ENCODE assay signal across 25 mouse cellular contexts in genomic region chr2:25767764-25768163, GRCm38 (mm10). TPM values are rescaled to one million over a fixed set of nuclear protein-coding genes. Genes with fewer than 3 reads are reported as not detected.
"Had no signal": no experiment of that assay in that cellular context is flagged by ENCODE, and none has a peak within 500 bp of the region (broad histone marks: within the 10 kb centered on the region; RNA-seq: fewer than 3 reads in every experiment).

No protein-coding gene starts in this region.

- DNase-seq: retina, postnatal 1 day; right cerebral cortex, adult 18-20 months; right cerebral cortex, postnatal 14 days; right cerebral cortex, postnatal 25 days; right cerebral cortex, postnatal 4 days; spleen, adult 18-20 months; thymus, adult 18-20 months; thymus, adult 2 months; thymus, postnatal 14 days; thymus, postnatal 25 days; thymus, postnatal 36 days; thymus, postnatal 4 days had no signal

- H3K4me1 ChIP-seq: neural tube, embryonic 13.5 days; neural tube, embryonic 15.5 days; stomach, embryonic 15.5 days had no signal

- H3K9me3 ChIP-seq: neural tube, embryonic 13.5 days; neural tube, embryonic 15.5 days; stomach, embryonic 15.5 days had no signal

- H3K4me3 ChIP-seq: neural tube, embryonic 13.5 days; neural tube, embryonic 15.5 days; stomach, embryonic 15.5 days had no signal

- H3K36me3 ChIP-seq: neural tube, embryonic 13.5 days; neural tube, embryonic 15.5 days; stomach, embryonic 15.5 days had no signal

- H3K4me2 ChIP-seq: neural tube, embryonic 13.5 days; neural tube, embryonic 15.5 days; stomach, embryonic 15.5 days had no signal

- H3K9ac ChIP-seq: neural tube, embryonic 13.5 days; neural tube, embryonic 15.5 days; stomach, embryonic 15.5 days had no signal

- H3K27ac ChIP-seq: neural tube, embryonic 13.5 days; neural tube, embryonic 15.5 days; stomach, embryonic 15.5 days; stomach, postnatal 0 days had no signal

- H3K27me3 ChIP-seq: neural tube, embryonic 13.5 days; neural tube, embryonic 15.5 days; stomach, embryonic 15.5 days had no signal

RNA-seq across cellular contexts. Expression of gene Lcn3, which starts 2.4 kb away (rescaled TPM):
- total RNA-seq: neutrophil, adult 5-6 weeks had no signal
- polyA plus RNA-seq: neural tube, embryonic 13.5 days; neural tube, embryonic 14.5 days; neural tube, embryonic 15.5 days; small intestine, adult 2 months; spleen, adult 2 months; stomach, embryonic 14.5 days; stomach, embryonic 15.5 days; stomach, embryonic 16.5 days; stomach, postnatal 0 days; testis, adult 2 months; urinary bladder, adult 2 months had no signal

RNA-seq across cellular contexts. Expression of gene Lcn11, which starts 9.1 kb away (rescaled TPM):
- total RNA-seq: neutrophil, adult 5-6 weeks had no signal
- polyA plus RNA-seq: neural tube, embryonic 13.5 days; neural tube, embryonic 14.5 days; neural tube, embryonic 15.5 days; small intestine, adult 2 months; spleen, adult 2 months; stomach, embryonic 14.5 days; stomach, embryonic 15.5 days; stomach, embryonic 16.5 days; stomach, postnatal 0 days; testis, adult 2 months; urinary bladder, adult 2 months had no signal

RNA-seq across cellular contexts. Expression of gene Gm13539, which starts 14.3 kb away (rescaled TPM):
- total RNA-seq: neutrophil, adult 5-6 weeks had no signal
- polyA plus RNA-seq: neural tube, embryonic 13.5 days; neural tube, embryonic 14.5 days; neural tube, embryonic 15.5 days; small intestine, adult 2 months; spleen, adult 2 months; stomach, embryonic 14.5 days; stomach, embryonic 15.5 days; stomach, embryonic 16.5 days; urinary bladder, adult 2 months had no signal

RNA-seq across cellular contexts. Expression of gene Obp2b, which starts 31.0 kb away (rescaled TPM):
- total RNA-seq: neutrophil, adult 5-6 weeks had no signal
- polyA plus RNA-seq: neural tube, embryonic 13.5 days; neural tube, embryonic 14.5 days; neural tube, embryonic 15.5 days; small intestine, adult 2 months; spleen, adult 2 months; stomach, embryonic 14.5 days; stomach, embryonic 15.5 days; stomach, embryonic 16.5 days; stomach, postnatal 0 days; testis, adult 2 months; thymus, adult 2 months; thymus, postnatal 0 days; urinary bladder, adult 2 months had no signal

RNA-seq across cellular contexts. Expression of gene Glt6d1, which starts 47.9 kb away (rescaled TPM):
- total RNA-seq: neutrophil, adult 5-6 weeks had no signal
- polyA plus RNA-seq: neural tube, embryonic 13.5 days; neural tube, embryonic 14.5 days; neural tube, embryonic 15.5 days; small intestine, adult 2 months; spleen, adult 2 months; stomach, embryonic 14.5 days; stomach, embryonic 15.5 days; stomach, embryonic 16.5 days; stomach, postnatal 0 days; thymus, adult 2 months; thymus, postnatal 0 days; urinary bladder, adult 2 months had no signal
